Mouse (Mus musculus) heart, postnatal 0 days (tissue): ENCODE data around the gene Ccdc155. TPM values are rescaled to one million over a fixed set of nuclear protein-coding genes. Genes with fewer than 3 reads are reported as not detected.
A peak's percentile ranks its signal among the peaks of the same experiment; 100 is the strongest.
"Not testable (repeated sequence)": the region's sequence is repeated elsewhere in the genome, so short reads cannot be mapped to it uniquely, and the experiment has no call there.

ENCODE experiments used
- ATAC-seq: fragments of 200-750 bp; cut with Nextera tagmentation; 2 replicates; pipeline ENCODE4 v1.8.0; 2017; ENCODE audit warnings: low read depth, moderate number of reproducible peaks, moderate library complexity; ENCODE audit not compliant: insufficient read depth
- DNase-seq: peaks from one replicate; pipeline ENCODE4 v3.0.0-alpha.2; 2016; ENCODE audit warnings: low spot score
- H3K27ac ChIP-seq: fragments of 300-500 bp; sonication (generic); 2 replicates; pipeline ENCODE4 v1.5.1; 2014; ENCODE audit warnings: low read depth, mild to moderate bottlenecking
- H3K27me3 ChIP-seq: fragments of 300-500 bp; sonication (generic); 2 replicates; pipeline ENCODE4 v1.6.1; 2014; ENCODE audit warnings: low read length, mixed read lengths; ENCODE audit not compliant: control insufficient read depth, insufficient read depth
- H3K36me3 ChIP-seq: fragments of 300-500 bp; sonication (generic); replicated peaks from 2 replicates; pipeline ENCODE4 v1.6.1; 2014; ENCODE audit warnings: low read length, mixed read lengths; ENCODE audit not compliant: control insufficient read depth, insufficient read depth
- H3K4me1 ChIP-seq: fragments of 300-500 bp; sonication (generic); 2 replicates; pipeline ENCODE4 v1.6.1; 2014; ENCODE audit warnings: antibody characterized with exemption; ENCODE audit not compliant: control insufficient read depth, insufficient read depth
- H3K4me2 ChIP-seq: fragments of 300-500 bp; sonication (generic); 2 replicates; pipeline ENCODE4 v1.6.1; 2014; ENCODE audit warnings: low read depth, mild to moderate bottlenecking, low read length, moderate library complexity
- H3K4me3 ChIP-seq: fragments of 300-500 bp; sonication (generic); 2 replicates; pipeline ENCODE4 v1.5.1; 2014; ENCODE audit warnings: low read depth, low read length
- H3K9ac ChIP-seq: fragments of 300-500 bp; sonication (generic); replicated peaks from 2 replicates; pipeline ENCODE4 v1.6.1; 2014; ENCODE audit warnings: low read depth, low read length, mixed read lengths
- H3K9me3 ChIP-seq: fragments of 300-500 bp; sonication (generic); replicated peaks from 2 replicates; pipeline ENCODE4 v1.6.1; 2016; ENCODE audit warnings: low read length; ENCODE audit not compliant: control insufficient read depth
- CTCF ChIP-seq: IDR thresholded peaks from 2 replicates; pipeline ENCODE4 v1.5.1; 2016; ENCODE audit warnings: antibody characterized with exemption, control low read depth, low read depth
- EP300 ChIP-seq: IDR thresholded peaks from 2 replicates; pipeline ENCODE4 v1.6.1; 2016; ENCODE audit warnings: antibody characterized with exemption, low read depth
- WGBS: fragments of 180-500 bp; shearing (Covaris S2); extraction: QIAGEN DNeasy Blood & Tissue Kit; methylation state at CpG from one replicate; pipeline ENCODE4 v1.1.7; 2014; 5-methylcytosine and 5-hydroxymethylcytosine counted together
- polyA plus RNA-seq: library from polyadenylated mRNA; unstranded; fragments of >200 nt; fragmentation: Nextera tagmentation; extraction: Ambion mirVana; gene quantifications from 2 replicates; pipeline ENCODE4 v1.2.1, GENCODE M21; 2015
- total RNA-seq: library from RNA; depleted of rRNA; stranded (reverse); fragments of >200 nt; gene quantifications from 2 replicates; pipeline ENCODE4 v1.2.3, GENCODE M21; 2014; ENCODE audit warnings: low replicate concordance

Gene Ccdc155
- total and polyA plus RNA-seq, 2 experiments from 2014 or later, result 0.14 TPM; not detected in 1

DNA sequence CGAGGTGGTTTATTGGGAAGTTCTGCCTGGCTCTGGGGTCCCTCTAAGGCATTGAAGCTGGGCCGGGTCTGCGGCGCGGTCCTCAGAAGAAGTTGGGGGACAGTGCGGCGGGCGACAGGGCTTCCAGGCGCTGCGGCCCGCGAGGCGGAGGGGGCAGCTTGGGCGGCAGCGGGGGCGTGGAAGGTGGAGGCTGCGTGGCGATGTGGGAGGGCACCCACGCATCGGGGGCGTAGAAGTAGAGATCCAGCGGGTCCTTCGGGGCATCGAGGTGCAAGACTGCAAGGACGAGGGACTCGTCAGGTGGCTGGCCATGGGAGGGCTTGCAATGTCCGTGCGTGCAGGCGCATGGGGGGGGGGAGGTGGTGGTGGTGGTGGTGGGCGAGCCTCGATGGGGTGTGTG is 28.3 kb downstream of the Ccdc155 start:
- H3K4me2 ChIP-seq, result peak overlapping the region; percentile 25
- 0 out of 2 replicates have a peak, but pooled peaks cover 4% of the 10 kb centered on the region for H3K9me3 ChIP-seq
- H3K27ac ChIP-seq, result no peak overlapping the region
- peaks cover 83% of the 10 kb centered on the region for H3K27me3 ChIP-seq
- 4% methylated on average over 27 of the region's 31 CpGs for WGBS
- DNase-seq (no peak), ATAC-seq (no peak)
- no peaks in the 10 kb centered on the region for H3K4me1 ChIP-seq
- no peaks in the 10 kb centered on the region for H3K36me3 ChIP-seq
- peak overlapping the region; percentile 27 for H3K4me3 ChIP-seq
- H3K9ac ChIP-seq, result no peak overlapping the region
- TF ChIP-seq CTCF, result no peak
- no peak for TF ChIP-seq EP300

DNA sequence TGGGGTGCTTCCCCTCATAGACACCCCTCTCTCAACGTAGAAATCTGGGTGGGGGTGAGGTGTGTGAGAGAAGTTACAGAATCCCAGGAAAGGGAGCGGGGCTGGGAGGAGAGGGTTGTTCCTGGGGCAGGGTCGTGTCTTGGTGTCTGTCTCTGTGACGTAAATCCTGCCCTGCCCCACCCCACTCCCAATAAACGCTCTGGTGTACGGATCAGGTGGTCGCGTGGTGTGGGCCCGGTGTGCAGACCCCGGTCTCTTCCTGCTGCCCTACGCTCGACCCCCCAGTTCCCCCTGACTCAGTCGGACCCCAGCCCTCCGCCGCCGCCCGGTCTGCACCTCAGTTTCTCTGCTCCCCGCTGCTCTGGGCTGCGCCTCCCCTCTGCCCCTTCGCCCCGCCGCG is 28.8 kb downstream of the Ccdc155 start:
- H3K9me3 ChIP-seq, result peaks cover 7% of the 10 kb centered on the region; the same call in 1 of the 2 replicates
- no peak for TF ChIP-seq EP300
- 2% methylated on average over 23 of the region's 23 CpGs for WGBS
- DNase-seq (no peak), ATAC-seq (no peak)
- H3K9ac ChIP-seq, result no peak overlapping the region
- no peaks in the 10 kb centered on the region for H3K4me1 ChIP-seq
- peaks cover 79% of the 10 kb centered on the region for H3K27me3 ChIP-seq
- H3K36me3 ChIP-seq, result no peaks in the 10 kb centered on the region
- H3K27ac ChIP-seq, result no peak overlapping the region
- peak overlapping the region; percentile 27 for H3K4me3 ChIP-seq
- H3K4me2 ChIP-seq, result peak overlapping the region; percentile 25

- Histone ChIP-seq H3K27me3 (peaks cover 74% of the 10 kb centered on the region), H3K36me3 (no peaks in the 10 kb centered on the region), H3K4me1 (no peaks in the 10 kb centered on the region), H3K9ac (no peak overlapping the region), H3K27ac (no peak overlapping the region), H3K9me3 (peaks cover 12% of the 10 kb centered on the region), H3K4me2 (no peak overlapping the region), H3K4me3 (no peak overlapping the region)
- ATAC-seq (no peak), DNase-seq (no peak)
- TF ChIP-seq EP300, result no peak
- TF ChIP-seq CTCF, result no peak
- 9% methylated on average over 13 of the region's 13 CpGs for WGBS
Measured at GRCm38 (mm10) chr7:45175398-45175797, 29.3 kb downstream of the Ccdc155 start.

- peak overlapping the region; percentile 16; the same call in 1 of the 2 replicates for H3K4me3 ChIP-seq
- no peak overlapping the region for H3K27ac ChIP-seq
- no peaks in the 10 kb centered on the region for H3K36me3 ChIP-seq
- ATAC-seq (no peak), DNase-seq (no peak)
- no peaks in the 10 kb centered on the region for H3K4me1 ChIP-seq
- peaks cover 19% of the 10 kb centered on the region for H3K9me3 ChIP-seq
- no peak overlapping the region for H3K9ac ChIP-seq
- H3K4me2 ChIP-seq, result no peak overlapping the region
- H3K27me3 ChIP-seq, result peaks cover 68% of the 10 kb centered on the region
- TF ChIP-seq EP300 (no peak), CTCF (no peak)
- 6% methylated on average over 27 of the region's 29 CpGs for WGBS
Measured at GRCm38 (mm10) chr7:45174567-45175280, 30.0 kb downstream of the Ccdc155 start.

GRCm38 (mm10) chr7:45173772-45174171 is 30.9 kb downstream of the Ccdc155 start:
- H3K9me3 ChIP-seq, result peaks cover 28% of the 10 kb centered on the region
- H3K27ac ChIP-seq, H3K9ac ChIP-seq, H3K36me3 ChIP-seq, DNase-seq, H3K4me1 ChIP-seq, H3K4me2 ChIP-seq, ATAC-seq, H3K4me3 ChIP-seq: not testable (repeated sequence)
- TF ChIP-seq CTCF, result peak; percentile 43
- WGBS, result 43% methylated on average over 1 of the region's 1 CpGs
- H3K27me3 ChIP-seq, result peaks cover 68% of the 10 kb centered on the region

GRCm38 (mm10) chr7:45172974-45173373 is 31.7 kb downstream of the Ccdc155 start:
- no peak for DNase-seq
- Histone ChIP-seq H3K9ac (no peak overlapping the region), H3K4me3 (no peak overlapping the region)

More at GRCm38 (mm10) chr7:45172974-45173373, 31.7 kb downstream of the Ccdc155 start:
- 56% methylated on average over 7 of the region's 7 CpGs for WGBS
- Histone ChIP-seq H3K4me1 (no peaks in the 10 kb centered on the region), H3K9me3 (peaks cover 32% of the 10 kb centered on the region), H3K36me3 (0 out of 2 replicates have a peak, but pooled peaks cover 3% of the 10 kb centered on the region), H3K27me3 (peaks cover 68% of the 10 kb centered on the region), H3K27ac (no peak overlapping the region), H3K4me2 (no peak overlapping the region)
- TF ChIP-seq EP300, result no peak
- no peak for TF ChIP-seq CTCF
- ATAC-seq, result no peak
